Mouse (Mus musculus): ENCODE results near the gene Klhdc1.

- no peak for TF ChIP-seq GABPA (IDR thresholded peaks at IDR 0.05; ENCODE audit: insufficient replicate concordance, low read depth, low read length)
- TF ChIP-seq CTCF (conservative IDR thresholded peaks at IDR 0.05 in 1 of 2, IDR thresholded peaks at IDR 0.05 in 1 of 2; ENCODE audit: low read depth in 2 of 2, low read length in 2 of 2), result no peak
- TF ChIP-seq USF1 (IDR thresholded peaks at IDR 0.05; ENCODE audit: low read depth, low read length), result no peak
- TF ChIP-seq MAFK (IDR thresholded peaks at IDR 0.05; ENCODE audit: insufficient replicate concordance, low read length), result no peak
- no peak; the same call in 1 of the 2 replicates for TF ChIP-seq MAX (IDR thresholded peaks at IDR 0.05; ENCODE audit: low read length)
- 0 out of 2 replicates have a peak, but pooled peaks have one; percentile 13 for TF ChIP-seq BHLHE40 (IDR thresholded peaks at IDR 0.05; ENCODE audit: low read depth, low read length)
- peak; percentile 81 for TF ChIP-seq POLR2A (IDR thresholded peaks at IDR 0.05; ENCODE audit: low read depth, low read length)
- TF ChIP-seq TBP (conservative IDR thresholded peaks at IDR 0.05; ENCODE audit: low read depth, low read length), result no peak
- TF ChIP-seq ZKSCAN1 (IDR thresholded peaks at IDR 0.05; ENCODE audit: borderline replicate concordance, low read depth, low read length), result no peak
- TF ChIP-seq PAX5 (IDR thresholded peaks at IDR 0.05; ENCODE audit: low read length), result no peak
- TF ChIP-seq ZC3H11A (IDR thresholded peaks at IDR 0.05; ENCODE audit: low read depth, low read length), result no peak
- TF ChIP-seq UBTF (IDR thresholded peaks at IDR 0.05; ENCODE audit: low read depth, low read length), result peak; percentile 89
These were observed 925 bp downstream of the Klhdc1 start for GRCm38 (mm10) chr12:69241771-69242431.
